Mouse (Mus musculus) CH12.LX (cell line): ENCODE data around the gene Bfsp2. TPM values are rescaled to one million over a fixed set of nuclear protein-coding genes. Genes with fewer than 3 reads are reported as not detected.

Source experiments
- DNase-seq: peaks from one replicate; pipeline ENCODE4 v3.0.0-alpha.2; 2013; ENCODE audit errors: extremely low read depth
- H3K27ac ChIP-seq: 2 replicates; pipeline ENCODE4 v1.5.1; 2012; ENCODE audit warnings: low read depth, mild to moderate bottlenecking, control low read depth, moderate library complexity; ENCODE audit not compliant: insufficient read depth
- H3K27me3 ChIP-seq: replicated peaks from 2 replicates; pipeline ENCODE3; 2012; ENCODE audit warnings: inconsistent platforms
- H3K36me3 ChIP-seq, 2 experiments: replicated peaks in 1 of 2; 2 replicates each; pipeline versions ENCODE3 to v1.6.1; 2012; ENCODE audit warnings: inconsistent platforms in 1 of 2, low read length in 1 of 2, mild to moderate bottlenecking in 1 of 2, mixed read lengths in 1 of 2, moderate library complexity in 1 of 2; ENCODE audit not compliant: control insufficient read depth in 1 of 2, insufficient read depth in 1 of 2
- H3K4me1 ChIP-seq, 2 experiments: 2 replicates each; pipeline ENCODE4 v1.6.1; 2012; ENCODE audit warnings: inconsistent platforms in 1 of 2, moderate library complexity in 1 of 2; ENCODE audit not compliant: insufficient read depth in 2 of 2, control insufficient read depth in 1 of 2
- H3K4me2 ChIP-seq: 2 replicates; pipeline ENCODE4 v1.6.1; 2012; ENCODE audit warnings: low read depth, mild to moderate bottlenecking, control low read depth; ENCODE audit not compliant: poor library complexity, insufficient read depth, severe bottlenecking
- H3K4me3 ChIP-seq, 3 experiments: fragments of 150-350 bp in 1 of 3; sonication (generic) in 1 of 3; replicated peaks in 1 of 3; 2 replicates each; pipeline versions ENCODE3 to v1.5.1; 2011 to 2012; ENCODE audit warnings: low read depth in 2 of 3, low read length in 2 of 3, mild to moderate bottlenecking in 2 of 3, moderate library complexity in 2 of 3, control low read depth in 1 of 3, improper control_type of control experiment in 1 of 3, inconsistent platforms in 1 of 3, mixed read lengths in 1 of 3; ENCODE audit not compliant: poor library complexity in 1 of 3
- H3K79me2 ChIP-seq: replicated peaks from 2 replicates; pipeline ENCODE4 v1.6.1; 2012; ENCODE audit warnings: mild to moderate bottlenecking, moderate library complexity; ENCODE audit not compliant: control insufficient read depth, poor library complexity, insufficient read depth, severe bottlenecking; ENCODE audit errors: extremely low read depth
- H3K9ac ChIP-seq: 2 replicates; pipeline ENCODE4 v1.6.1; 2012; ENCODE audit warnings: low read depth, mild to moderate bottlenecking, control low read depth, moderate library complexity; ENCODE audit not compliant: insufficient read depth
- H3K9me3 ChIP-seq: replicated peaks from 2 replicates; pipeline ENCODE3; 2012; ENCODE audit warnings: low read length, inconsistent platforms, mixed read lengths
- CHD1 ChIP-seq: IDR thresholded peaks from 2 replicates; pipeline ENCODE4 v1.6.1; 2012; ENCODE audit warnings: low read depth, low read length, improper control_type of control experiment, inconsistent platforms
- GABPA ChIP-seq: IDR thresholded peaks from 2 replicates; pipeline ENCODE4 v1.6.1; 2012; ENCODE audit warnings: low read depth, low read length, improper control_type of control experiment, inconsistent platforms; ENCODE audit not compliant: insufficient replicate concordance
- JUND ChIP-seq: conservative IDR thresholded peaks from 2 replicates; pipeline ENCODE4 v1.6.1; 2011; ENCODE audit warnings: low read depth, low read length, improper control_type of control experiment
- KAT2A ChIP-seq: IDR thresholded peaks from 2 replicates; pipeline ENCODE4 v1.6.1; 2012; ENCODE audit warnings: low read length, improper control_type of control experiment, inconsistent platforms; ENCODE audit not compliant: insufficient replicate concordance
- MEF2A ChIP-seq: IDR thresholded peaks from 2 replicates; pipeline ENCODE4 v1.6.1; 2014; ENCODE audit warnings: low read depth, mild to moderate bottlenecking, inconsistent platforms, low read length, improper control_type of control experiment, borderline replicate concordance
- MXI1 ChIP-seq: IDR thresholded peaks from 2 replicates; pipeline ENCODE4 v1.6.1; 2011; ENCODE audit warnings: mild to moderate bottlenecking, low read depth, low read length, improper control_type of control experiment
- MYC ChIP-seq: IDR thresholded peaks from 2 replicates; pipeline ENCODE4 v1.6.1; 2011; ENCODE audit warnings: low read depth, mild to moderate bottlenecking, improper control_type of control experiment, low read length
- PAX5 ChIP-seq: IDR thresholded peaks from 2 replicates; pipeline ENCODE4 v1.6.1; 2012; ENCODE audit warnings: low read length, inconsistent platforms, mixed read lengths
- POLR2A ChIP-seq: IDR thresholded peaks from 2 replicates; pipeline ENCODE4 v1.6.1; 2011; ENCODE audit warnings: low read depth, mild to moderate bottlenecking, improper control_type of control experiment, low read length
- RAD21 ChIP-seq: IDR thresholded peaks from 2 replicates; pipeline ENCODE4 v1.6.1; 2011; ENCODE audit warnings: low read depth, mild to moderate bottlenecking, low read length, improper control_type of control experiment, moderate library complexity
- TBP ChIP-seq: conservative IDR thresholded peaks from 2 replicates; pipeline ENCODE4 v1.6.1; 2011; ENCODE audit warnings: low read depth, low read length, improper control_type of control experiment
- UBTF ChIP-seq: IDR thresholded peaks from 2 replicates; pipeline ENCODE4 v1.6.1; 2012; ENCODE audit warnings: low read depth, mild to moderate bottlenecking, inconsistent platforms, low read length, improper control_type of control experiment, moderate library complexity
- USF1 ChIP-seq: IDR thresholded peaks from 2 replicates; pipeline ENCODE4 v1.6.1; 2014; ENCODE audit warnings: low read depth, mild to moderate bottlenecking, inconsistent platforms, low read length, improper control_type of control experiment
- USF2 ChIP-seq: conservative IDR thresholded peaks from 2 replicates; pipeline ENCODE4 v1.6.1; 2011; ENCODE audit warnings: low read depth, low read length, improper control_type of control experiment
- ZKSCAN1 ChIP-seq: IDR thresholded peaks from 2 replicates; pipeline ENCODE4 v1.6.1; 2012; ENCODE audit warnings: low read depth, inconsistent platforms, low read length, improper control_type of control experiment, borderline replicate concordance
- ZNF384 ChIP-seq: IDR thresholded peaks from 2 replicates; pipeline ENCODE4 v1.6.1; 2012; ENCODE audit warnings: low read depth, low read length, improper control_type of control experiment, inconsistent platforms
- dilution Hi-C: fragments of 300-500 bp; cut with MboI; formaldehyde crosslinking; loops from 2 replicates; pipeline ENCODE4 v1.14.3; 2020; ENCODE audit warnings: low sequenced_read_pairs; ENCODE audit not compliant: extremely low pct_unique_long_range_greater_than_20kb, extremely low pct_ligation_motif_present
- in situ Hi-C: fragments of 300-500 bp; cut with MboI; formaldehyde crosslinking; loops from 3 replicates; pipeline ENCODE4 v1.14.3; 2019; ENCODE audit warnings: low sequenced_read_pairs, low pct_ligation_motif_present, low pct_unique_long_range_greater_than_20kb, mixed read lengths
- polyA plus RNA-seq: library from polyadenylated mRNA; unstranded; fragments of >175 nt; gene quantifications from 2 replicates; pipeline ENCODE4 v1.2.1, GENCODE M21; 2012; ENCODE audit warnings: low read depth; ENCODE audit not compliant: insufficient read length
- total RNA-seq, 2 experiments: library from RNA; depleted of rRNA; stranded (reverse); fragments of 300-350 nt in 1 of 2; fragments of >200 nt in 1 of 2; gene quantifications; 2 replicates each; pipeline ENCODE4 v1.2.3; 2012 to 2014

The Bfsp2 gene
- total and polyA plus RNA-seq, 3 experiments: 0.64 to 4.8 (median 3.4) TPM

GRCm38 (mm10) chr9:103501861-103502364 lies 21.7 kb upstream of the Bfsp2 start:
- Histone ChIP-seq H3K27me3 (peaks cover 2% of the 10 kb centered on the region), H3K9me3 (no peaks in the 10 kb centered on the region), H3K27ac (no peak overlapping the region), H3K4me2 (no peak overlapping the region), H3K4me1 (peaks cover 9 to 42% of the 10 kb centered on the region in 2 experiments), H3K9ac (no peak overlapping the region), H3K36me3 (no peaks in the 10 kb centered on the region), H3K4me3 (no peak overlapping the region), H3K79me2 (no peaks in the 10 kb centered on the region)
- in situ Hi-C loops (no loop called here), dilution Hi-C loops (no loop called here)
- no peak for DNase-seq
- TF ChIP-seq POLR2A (no peak), GABPA (no peak), MEF2A (no peak), PAX5 (no peak), ZKSCAN1 (no peak), TBP (no peak), MXI1 (no peak), CHD1 (no peak), KAT2A (no peak), USF1 (no peak), UBTF (no peak), MYC (no peak), ZNF384 (no peak), JUND (no peak), RAD21 (no peak)

GRCm38 (mm10) chr9:103499366-103499765 lies 19.1 kb upstream of the Bfsp2 start:
- H3K27me3 ChIP-seq: peaks cover 9% of the 10 kb centered on the region
- dilution Hi-C loops: no loop called here
- in situ Hi-C loops: loop anchor here (10.0 to 25.0 kb wide), 2 partner anchors 255 to 513 kb away; partner anchors contain the start of gene Nphp3
- H3K9ac ChIP-seq: no peak overlapping the region
- H3K4me2 ChIP-seq: no peak overlapping the region
- H3K27ac ChIP-seq: no peak overlapping the region
- no peak for TF ChIP-seq USF2
- TF ChIP-seq MXI1: no peak
- H3K4me3 ChIP-seq: no peak overlapping the region
- H3K79me2 ChIP-seq: no peaks in the 10 kb centered on the region
- peaks cover 5 to 26% of the 10 kb centered on the region in 2 experiments for H3K4me1 ChIP-seq
- H3K9me3 ChIP-seq: no peaks in the 10 kb centered on the region
- H3K36me3 ChIP-seq: no peaks in the 10 kb centered on the region
- no peak for DNase-seq
